Mouse (Mus musculus) MEL (cell line): ENCODE measurements around the gene Gm2696. TPM values are rescaled to one million over a fixed set of nuclear protein-coding genes. Genes with fewer than 3 reads are reported as not detected.
"Not testable (repeated sequence)": the region's sequence is repeated elsewhere in the genome, so short reads cannot be mapped to it uniquely, and the experiment has no call there.

Experiments
- DNase-seq: peaks from one replicate; pipeline ENCODE4 v3.0.0; 2011; ENCODE audit warnings: low read depth, low spot score
- H3K27ac ChIP-seq: 2 replicates; pipeline ENCODE4 v1.5.1; 2012; ENCODE audit warnings: low read depth, mild to moderate bottlenecking, control low read depth, low read length, moderate library complexity; ENCODE audit not compliant: control insufficient read depth
- H3K27me3 ChIP-seq, 2 experiments: fragments of 150-350 bp in 1 of 2; sonication (generic) in 1 of 2; 2 replicates each; pipeline ENCODE4 v1.6.1; 2012; ENCODE audit warnings: low read length in 2 of 2, mild to moderate bottlenecking in 2 of 2, improper control_type of control experiment in 1 of 2, moderate library complexity in 1 of 2; ENCODE audit not compliant: insufficient read depth in 2 of 2, control insufficient read depth in 1 of 2
- H3K36me3 ChIP-seq, 2 experiments: 2 replicates each; pipeline ENCODE4 v1.6.1; 2012 to 2014; ENCODE audit warnings: low read length in 2 of 2, improper control_type of control experiment in 1 of 2, inconsistent platforms in 1 of 2, mild to moderate bottlenecking in 1 of 2; ENCODE audit not compliant: insufficient read depth in 2 of 2, control insufficient read depth in 1 of 2
- H3K4me1 ChIP-seq, 2 experiments: fragments of 150-350 bp in 1 of 2; sonication (generic) in 1 of 2; 2 replicates each; pipeline ENCODE4 v1.6.1; 2012; ENCODE audit warnings: low read length in 2 of 2, improper control_type of control experiment in 1 of 2, mild to moderate bottlenecking in 1 of 2; ENCODE audit not compliant: insufficient read depth in 2 of 2, control insufficient read depth in 1 of 2
- H3K4me3 ChIP-seq, 2 experiments: fragments of 150-350 bp in 1 of 2; sonication (generic) in 1 of 2; 2 replicates each; pipeline ENCODE4 v1.5.1; 2012; ENCODE audit warnings: low read depth in 2 of 2, low read length in 2 of 2, mild to moderate bottlenecking in 2 of 2, moderate library complexity in 2 of 2, control low read depth in 1 of 2, improper control_type of control experiment in 1 of 2; ENCODE audit not compliant: control insufficient read depth in 1 of 2, insufficient read depth in 1 of 2
- H3K79me2 ChIP-seq: 2 replicates; pipeline ENCODE4 v1.6.1; 2012; ENCODE audit warnings: mild to moderate bottlenecking, low read length, moderate library complexity; ENCODE audit not compliant: control insufficient read depth, poor library complexity, insufficient read depth
- H3K9ac ChIP-seq: 2 replicates; pipeline ENCODE4 v1.6.1; 2012; ENCODE audit warnings: low read depth, mild to moderate bottlenecking, control low read depth, low read length, moderate library complexity; ENCODE audit not compliant: control insufficient read depth, poor library complexity, severe bottlenecking
- H3K9me3 ChIP-seq: fragments of 150-350 bp; sonication (generic); replicated peaks from 2 replicates; pipeline ENCODE4 v1.6.1; 2012; ENCODE audit warnings: mild to moderate bottlenecking, low read length, improper control_type of control experiment, moderate library complexity; ENCODE audit not compliant: insufficient read depth
- CHD2 ChIP-seq: IDR thresholded peaks from 2 replicates; pipeline ENCODE4 v1.6.1; 2011; ENCODE audit warnings: low read length, improper control_type of control experiment
- E2F4 ChIP-seq: IDR thresholded peaks from 2 replicates; pipeline ENCODE4 v1.6.1; 2011; ENCODE audit warnings: low read depth, low read length, improper control_type of control experiment, borderline replicate concordance
- EP300 ChIP-seq, 2 experiments: IDR thresholded peaks; 2 replicates each; pipeline ENCODE4 v1.6.1; 2011; ENCODE audit warnings: improper control_type of control experiment in 2 of 2, low read length in 2 of 2, low read depth in 1 of 2, mild to moderate bottlenecking in 1 of 2
- GATA1 ChIP-seq: IDR thresholded peaks from 2 replicates; pipeline ENCODE4 v1.6.1; 2011; ENCODE audit warnings: low read depth, low read length, improper control_type of control experiment
- KAT2A ChIP-seq: conservative IDR thresholded peaks from 2 replicates; pipeline ENCODE4 v1.6.1; 2012; ENCODE audit warnings: low read depth, low read length, improper control_type of control experiment, inconsistent platforms
- MAX ChIP-seq: IDR thresholded peaks from 2 replicates; pipeline ENCODE4 v1.6.1; 2011; ENCODE audit warnings: low read length, improper control_type of control experiment
- MAZ ChIP-seq: IDR thresholded peaks from 2 replicates; pipeline ENCODE4 v1.6.1; 2012; ENCODE audit warnings: low read depth, mild to moderate bottlenecking, inconsistent platforms, low read length, improper control_type of control experiment
- MEF2A ChIP-seq: IDR thresholded peaks from 2 replicates; pipeline ENCODE4 v1.6.1; 2014; ENCODE audit warnings: low read depth, mild to moderate bottlenecking, inconsistent platforms, low read length, improper control_type of control experiment; ENCODE audit not compliant: poor library complexity, insufficient replicate concordance, severe bottlenecking; ENCODE audit errors: extremely low read depth
- MXI1 ChIP-seq: IDR thresholded peaks from 2 replicates; pipeline ENCODE4 v1.6.1; 2011; ENCODE audit warnings: mild to moderate bottlenecking, low read depth, low read length, improper control_type of control experiment
- NELFE ChIP-seq: IDR thresholded peaks from 2 replicates; pipeline ENCODE4 v1.6.1; 2011; ENCODE audit warnings: low read depth, low read length, improper control_type of control experiment
- POLR2AphosphoS2 ChIP-seq: IDR thresholded peaks from 2 replicates; pipeline ENCODE4 v1.6.1; 2011; ENCODE audit warnings: low read length, improper control_type of control experiment
- RAD21 ChIP-seq: IDR thresholded peaks from 2 replicates; pipeline ENCODE4 v1.6.1; 2011; ENCODE audit warnings: mild to moderate bottlenecking, low read depth, low read length, improper control_type of control experiment
- RCOR1 ChIP-seq: IDR thresholded peaks from 2 replicates; pipeline ENCODE4 v1.6.1; 2012; ENCODE audit warnings: low read depth, mild to moderate bottlenecking, inconsistent platforms, low read length, improper control_type of control experiment
- SMC3 ChIP-seq: IDR thresholded peaks from 2 replicates; pipeline ENCODE4 v1.6.1; 2011; ENCODE audit warnings: low read depth, low read length, improper control_type of control experiment
- TBP ChIP-seq: IDR thresholded peaks from 2 replicates; pipeline ENCODE4 v1.8.0; 2011; ENCODE audit warnings: low read depth, low read length, improper control_type of control experiment
- UBTF ChIP-seq: IDR thresholded peaks from 2 replicates; pipeline ENCODE4 v1.6.1; 2012; ENCODE audit warnings: low read depth, mild to moderate bottlenecking, inconsistent platforms, low read length, improper control_type of control experiment, moderate library complexity, borderline replicate concordance; ENCODE audit not compliant: insufficient read depth
- USF2 ChIP-seq, 2 experiments: IDR thresholded peaks; 2 replicates each; pipeline ENCODE4 v1.6.1; 2011 to 2012; ENCODE audit warnings: improper control_type of control experiment in 2 of 2, low read length in 2 of 2, borderline replicate concordance in 1 of 2, inconsistent platforms in 1 of 2, low read depth in 1 of 2, mild to moderate bottlenecking in 1 of 2; ENCODE audit not compliant: insufficient read depth in 1 of 2
- ZC3H11A ChIP-seq: IDR thresholded peaks from 2 replicates; pipeline ENCODE4 v1.6.1; 2012; ENCODE audit warnings: low read depth, mild to moderate bottlenecking, inconsistent platforms, low read length, improper control_type of control experiment
- ZKSCAN1 ChIP-seq: IDR thresholded peaks from 2 replicates; pipeline ENCODE4 v1.6.1; 2012; ENCODE audit warnings: low read depth, mild to moderate bottlenecking, inconsistent platforms, low read length, improper control_type of control experiment, moderate library complexity
- ZMIZ1 ChIP-seq: IDR thresholded peaks from 2 replicates; pipeline ENCODE4 v1.6.1; 2012; ENCODE audit warnings: low read depth, mild to moderate bottlenecking, inconsistent platforms, low read length, improper control_type of control experiment, moderate library complexity
- polyA plus RNA-seq, 2 experiments: library from polyadenylated mRNA; stranded (reverse) in 1 of 2; unstranded in 1 of 2; fragments of >175 nt in 1 of 2; fragments of >200 nt in 1 of 2; gene quantifications; 2 replicates each; pipeline versions ENCODE4 v1.2.1 to v1.2.4; 2012; ENCODE audit warnings: low replicate concordance in 2 of 2, low read depth in 1 of 2; ENCODE audit not compliant: insufficient read length in 2 of 2, insufficient read depth in 1 of 2, missing spikeins in 1 of 2
- total RNA-seq: library from RNA; depleted of rRNA; stranded (reverse); fragments of 300-350 nt; gene quantifications from 2 replicates; pipeline ENCODE4 v1.2.3, GENCODE M21; 2012; rRNA removed

The Gm2696 gene
- total RNA-seq = not detected in 2 replicates
- not detected for polyA plus RNA-seq

- Histone ChIP-seq H3K9ac (no peak within 1 kb of the TSS), H3K4me1 (peaks cover 0 to 7% of the 10 kb centered on the region in 2 experiments; a peak in 2 of 4 replicates), H3K27ac (no peak within 1 kb of the TSS), H3K36me3 (no peaks in the 10 kb centered on the region), H3K4me3 (no peak within 1 kb of the TSS), H3K79me2 (no peaks in the 10 kb centered on the region), H3K9me3 (no peaks in the 10 kb centered on the region), H3K27me3 (no peaks in the 10 kb centered on the region)
- no peak for TF ChIP-seq MAX
- no peak for TF ChIP-seq MAZ
- TF ChIP-seq ZC3H11A = no peak
- TF ChIP-seq SMC3 = no peak
- no peak for TF ChIP-seq MXI1
- no peak for TF ChIP-seq E2F4
- no peak for TF ChIP-seq TBP
- no peak for TF ChIP-seq NELFE
- no peak for TF ChIP-seq GATA1
- TF ChIP-seq CHD2 = no peak
- TF ChIP-seq POLR2AphosphoS2 = no peak
- no peak for TF ChIP-seq KAT2A
- TF ChIP-seq USF2 (IDR thresholded peaks at IDR 0.05; ENCODE audit: borderline replicate concordance in 1 of 2, insufficient read depth in 1 of 2, low read depth in 1 of 2, low read length in 2 of 2) = no peak
- TF ChIP-seq RAD21 = no peak
- no peak for TF ChIP-seq ZKSCAN1
- TF ChIP-seq ZMIZ1 = no peak
- no peak for DNase-seq
Measured at GRCm38 (mm10) chr10:77814382-77814781, at the start of gene Gm2696. TSS of gene Gm2696 (plus strand) at chr10:77814682.

- H3K27me3 ChIP-seq = peaks cover 0 to 2% of the 10 kb centered on the region in 2 experiments; a peak in 2 of 4 replicates
- TF ChIP-seq E2F4 = no peak
- TF ChIP-seq ZKSCAN1 = no peak
- TF ChIP-seq ZC3H11A = no peak
- no peak for TF ChIP-seq RCOR1
- no peak for TF ChIP-seq EP300 (IDR thresholded peaks at IDR 0.05; ENCODE audit: low read depth in 1 of 2, low read length in 2 of 2)
- no peak for TF ChIP-seq RAD21
- TF ChIP-seq MEF2A = no peak
- no peak for TF ChIP-seq POLR2AphosphoS2
- no peak for TF ChIP-seq MAZ
- TF ChIP-seq UBTF = no peak
- no peak for TF ChIP-seq SMC3
- no peak for TF ChIP-seq USF2 (IDR thresholded peaks at IDR 0.05; ENCODE audit: borderline replicate concordance in 1 of 2, insufficient read depth in 1 of 2, low read depth in 1 of 2, low read length in 2 of 2)
- TF ChIP-seq, all 39 proteins: peak for 0
- H3K4me3 ChIP-seq = no peak overlapping the region
- no peaks in the 10 kb centered on the region for H3K79me2 ChIP-seq
- H3K4me1 ChIP-seq = no peaks in the 10 kb centered on the region
- H3K36me3 ChIP-seq = no peaks in the 10 kb centered on the region
- H3K27ac ChIP-seq = no peak overlapping the region
- no peaks in the 10 kb centered on the region for H3K9me3 ChIP-seq
- H3K9ac ChIP-seq = no peak overlapping the region
- no peak for DNase-seq
Measured at GRCm38 (mm10) chr10:77769727-77770126, 44.8 kb upstream of the Gm2696 start.

GRCm38 (mm10) chr10:77771225-77771624 is 43.3 kb upstream of the Gm2696 start, which contains the start of gene Gm3238:
TSS of gene Gm3238 (minus strand) at chr10:77771325.
- DNase-seq, H3K27ac ChIP-seq, H3K79me2 ChIP-seq, H3K9ac ChIP-seq, H3K36me3 ChIP-seq, H3K4me1 ChIP-seq, H3K9me3 ChIP-seq, H3K4me3 ChIP-seq, H3K27me3 ChIP-seq: not testable (repeated sequence)

DNA sequence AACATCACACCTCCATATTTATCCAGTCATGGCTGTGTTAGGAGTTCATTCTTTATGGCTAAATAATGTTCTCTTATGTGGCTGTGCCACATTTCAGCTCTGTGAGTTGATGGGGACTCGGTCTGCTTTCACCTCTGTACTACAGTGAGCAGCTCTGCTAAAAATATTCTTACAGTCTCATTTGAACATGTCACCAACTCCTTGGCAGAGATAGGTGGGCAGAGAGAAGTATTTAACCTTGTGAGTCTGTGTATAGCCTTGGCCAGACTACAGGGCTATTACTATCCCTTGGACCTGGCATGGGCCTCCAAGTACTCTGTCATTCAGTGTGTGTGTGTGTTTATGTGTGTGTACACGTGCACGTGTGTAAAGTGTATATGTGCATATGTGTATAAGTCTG is 42.3 kb upstream of the Gm2696 start:
- not testable (repeated sequence) for H3K27ac ChIP-seq, DNase-seq, H3K9me3 ChIP-seq, H3K79me2 ChIP-seq, H3K27me3 ChIP-seq, H3K36me3 ChIP-seq, H3K9ac ChIP-seq, H3K4me1 ChIP-seq, H3K4me3 ChIP-seq
